Mouse (Mus musculus) stomach, postnatal 0 days (tissue): ENCODE results near the gene Soat1.

Source experiments
- CTCF ChIP-seq: IDR thresholded peaks from 2 replicates; pipeline ENCODE4 v1.5.1; 2016; ENCODE audit warnings: antibody characterized with exemption, low read depth, mild to moderate bottlenecking, moderate library complexity
- EP300 ChIP-seq: optimal IDR thresholded peaks from 2 replicates; pipeline ENCODE3; 2016; ENCODE audit warnings: antibody characterized with exemption

DNA sequence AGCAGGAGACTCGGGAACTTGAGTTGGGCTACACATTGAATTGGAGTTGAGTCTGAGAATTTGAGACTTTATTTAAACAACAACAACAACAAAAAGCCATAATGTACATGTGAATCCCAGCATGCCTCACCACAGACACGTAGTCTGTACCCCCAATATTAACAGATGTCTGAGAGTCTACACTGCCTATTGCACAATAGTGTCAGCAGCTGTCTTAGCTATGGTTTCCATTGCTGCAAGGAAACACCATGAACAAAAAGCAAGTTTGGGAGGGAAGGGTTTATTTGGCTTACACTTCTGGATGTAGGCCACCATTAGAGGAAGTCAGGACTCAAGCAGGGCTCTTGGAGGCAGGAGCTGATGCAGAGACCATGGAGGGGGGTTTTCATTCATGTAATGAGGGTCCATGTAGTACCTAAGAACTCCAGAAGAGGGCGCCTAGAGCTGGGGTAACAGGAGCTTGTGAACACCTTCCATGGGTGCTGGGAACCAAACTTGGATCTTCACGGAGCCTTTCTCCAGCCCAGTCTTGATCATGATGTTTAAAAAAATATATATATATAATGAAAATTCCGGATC lies 30.9 kb upstream of the Soat1 start:
- TF ChIP-seq CTCF (peak; percentile 35; the same call in 1 of the 2 replicates), EP300 (no peak)
